ENCODE assay signal across 8 mouse cellular contexts in genomic region chr4:117189382-117189855, GRCm38 (mm10). TPM values are rescaled to one million over a fixed set of nuclear protein-coding genes. Genes with fewer than 3 reads are reported as not detected.
DNase-seq lines count a peak whose midpoint lies in the region; ATAC-seq and TF ChIP-seq lines count a peak whose summit lies in the region.

No protein-coding gene starts in this region.

- H3K36me3 ChIP-seq in E14TG2a.4 (ENCODE audit: insufficient read depth, low read length) = no peaks in the 10 kb centered on the region
- H3K36me3 ChIP-seq in forebrain, embryonic 10.5 days (replicated peaks) = no peaks in the 10 kb centered on the region
- H3K36me3 ChIP-seq in heart, postnatal 0 days (replicated peaks; ENCODE audit: control insufficient read depth, insufficient read depth, low read length) = no peaks in the 10 kb centered on the region
- H3K36me3 ChIP-seq in liver, embryonic 16.5 days (ENCODE audit: control insufficient read depth, insufficient read depth) = no peaks in the 10 kb centered on the region
- H3K36me3 ChIP-seq in neural tube, embryonic 12.5 days = no peaks in the 10 kb centered on the region
- no peaks in the 10 kb centered on the region for H3K36me3 ChIP-seq in stomach, postnatal 0 days (ENCODE audit: control insufficient read depth, insufficient read depth, low read length)

- WGBS in forebrain, embryonic 10.5 days = 4% methylated on average over 16 of the region's 16 CpGs
- WGBS in heart, postnatal 0 days = under 1% methylated on average over 16 of the region's 16 CpGs
- under 1% methylated on average over 16 of the region's 16 CpGs for WGBS in liver, embryonic 16.5 days (ENCODE audit: insufficient replicate concordance)
- 2% methylated on average over 16 of the region's 16 CpGs for WGBS in neural tube, embryonic 12.5 days
- WGBS in stomach, postnatal 0 days = under 1% methylated on average over 16 of the region's 16 CpGs

- no peak for TF ChIP-seq EP300 in heart, postnatal 0 days (IDR thresholded peaks at IDR 0.05; ENCODE audit: low read depth)
- peak; percentile 79 for TF ChIP-seq EP300 in stomach, postnatal 0 days (optimal IDR thresholded peaks at IDR 0.05)

- H3K9ac ChIP-seq in heart, postnatal 0 days (replicated peaks; ENCODE audit: low read depth, low read length) = peak overlapping the region; percentile 71
- H3K9ac ChIP-seq in liver, embryonic 16.5 days (ENCODE audit: low read depth, low read length) = peak overlapping the region; percentile 72
- peak overlapping the region; percentile 36; the same call in 1 of the 2 replicates for H3K9ac ChIP-seq in neural tube, embryonic 12.5 days
- peak overlapping the region; percentile 70 for H3K9ac ChIP-seq in stomach, postnatal 0 days (ENCODE audit: low read length)

- 0 out of 2 replicates have a peak overlapping the region, but pooled peaks have one; percentile 29 for H3K4me3 ChIP-seq in E14TG2a.4 (replicated peaks; ENCODE audit: low read length)
- H3K4me3 ChIP-seq in forebrain, embryonic 10.5 days = peak overlapping the region; percentile 46
- H3K4me3 ChIP-seq in heart, postnatal 0 days (ENCODE audit: low read depth, low read length) = peak overlapping the region; percentile 53
- H3K4me3 ChIP-seq in liver, embryonic 16.5 days (ENCODE audit: low read depth, low read length) = peak overlapping the region; percentile 45
- H3K4me3 ChIP-seq in neural tube, embryonic 12.5 days = no peak overlapping the region
- peak overlapping the region; percentile 39 for H3K4me3 ChIP-seq in stomach, postnatal 0 days (ENCODE audit: low read depth, low read length)

- H3K4me1 ChIP-seq in E14TG2a.4 (replicated peaks; ENCODE audit: low read depth, low read length) = peaks cover 4% of the 10 kb centered on the region; the same call in 1 of the 2 replicates
- H3K4me1 ChIP-seq in forebrain, embryonic 10.5 days = peaks cover 12% of the 10 kb centered on the region
- H3K4me1 ChIP-seq in heart, postnatal 0 days (ENCODE audit: control insufficient read depth, insufficient read depth) = 0 out of 2 replicates have a peak, but pooled peaks cover 3% of the 10 kb centered on the region
- H3K4me1 ChIP-seq in liver, embryonic 16.5 days (ENCODE audit: control insufficient read depth, low read depth, low read length) = peaks cover 5% of the 10 kb centered on the region
- H3K4me1 ChIP-seq in neural tube, embryonic 12.5 days = no peaks in the 10 kb centered on the region
- H3K4me1 ChIP-seq in stomach, postnatal 0 days (replicated peaks; ENCODE audit: control insufficient read depth, insufficient read depth) = no peaks in the 10 kb centered on the region

- peaks cover 34% of the 10 kb centered on the region for H3K9me3 ChIP-seq in E14TG2a.4 (ENCODE audit: low read length)
- peaks cover 5% of the 10 kb centered on the region; the same call in 1 of the 2 replicates for H3K9me3 ChIP-seq in forebrain, embryonic 10.5 days
- H3K9me3 ChIP-seq in heart, postnatal 0 days (replicated peaks; ENCODE audit: control insufficient read depth, low read length) = no peaks in the 10 kb centered on the region
- H3K9me3 ChIP-seq in liver, embryonic 16.5 days (replicated peaks; ENCODE audit: control insufficient read depth, low read length) = no peaks in the 10 kb centered on the region
- no peaks in the 10 kb centered on the region for H3K9me3 ChIP-seq in neural tube, embryonic 12.5 days
- no peaks in the 10 kb centered on the region for H3K9me3 ChIP-seq in stomach, postnatal 0 days (ENCODE audit: control insufficient read depth, low read length)

- ATAC-seq in heart, postnatal 0 days (ENCODE audit: insufficient read depth, low read depth) = peak; percentile 69
- peak; percentile 66 for ATAC-seq in liver, embryonic 16.5 days (ENCODE audit: low read depth)
- ATAC-seq in neural tube, embryonic 12.5 days (ENCODE audit: low FRiP score, low read depth) = peak; percentile 67
- ATAC-seq in stomach, postnatal 0 days (ENCODE audit: low FRiP score, low TSS enrichment) = peak; percentile 80

- no peaks in the 10 kb centered on the region for H3K27me3 ChIP-seq in E14TG2a.4 (ENCODE audit: insufficient read depth, low read length)
- H3K27me3 ChIP-seq in forebrain, embryonic 10.5 days (ENCODE audit: poor library complexity, severe bottlenecking) = no peaks in the 10 kb centered on the region
- no peaks in the 10 kb centered on the region for H3K27me3 ChIP-seq in heart, postnatal 0 days (ENCODE audit: control insufficient read depth, insufficient read depth, low read length)
- H3K27me3 ChIP-seq in liver, embryonic 16.5 days (ENCODE audit: control insufficient read depth, insufficient read depth, low read depth, low read length) = no peaks in the 10 kb centered on the region
- no peaks in the 10 kb centered on the region for H3K27me3 ChIP-seq in neural tube, embryonic 12.5 days (replicated peaks)
- H3K27me3 ChIP-seq in stomach, postnatal 0 days (ENCODE audit: control insufficient read depth, insufficient read depth, low read length) = no peaks in the 10 kb centered on the region

- peak overlapping the region; percentile 60 for H3K4me2 ChIP-seq in heart, postnatal 0 days (ENCODE audit: low read depth, low read length)
- peak overlapping the region; percentile 65 for H3K4me2 ChIP-seq in liver, embryonic 16.5 days (ENCODE audit: low read depth, low read length)
- H3K4me2 ChIP-seq in neural tube, embryonic 12.5 days (replicated peaks) = peak overlapping the region; percentile 46
- H3K4me2 ChIP-seq in stomach, postnatal 0 days (replicated peaks; ENCODE audit: low read depth) = peak overlapping the region; percentile 57

- peak; percentile 88 for TF ChIP-seq CTCF in E14TG2a.4 (conservative IDR thresholded peaks at IDR 0.05; ENCODE audit: low read length)
- peak; percentile 74 for TF ChIP-seq CTCF in heart, postnatal 0 days (IDR thresholded peaks at IDR 0.05; ENCODE audit: low read depth)
- TF ChIP-seq CTCF in stomach, postnatal 0 days (IDR thresholded peaks at IDR 0.05; ENCODE audit: low read depth) = peak; percentile 88

- DNase-seq in c-Kit-positive CD71-negative TER-119-negative erythroid progenitor cells, embryonic 14.5 days (ENCODE audit: low read depth) = peak; percentile 89
- DNase-seq in forebrain, embryonic 10.5 days (ENCODE audit: extremely low spot score, low spot score) = peak; percentile 78
- peak; percentile 89 for DNase-seq in heart, postnatal 0 days (ENCODE audit: low spot score)
- peak; percentile 93 to 95 for DNase-seq in kidney, postnatal 4 days
- DNase-seq in stomach, postnatal 0 days (ENCODE audit: low spot score) = peak; percentile 85

- H3K27ac ChIP-seq in forebrain, embryonic 10.5 days = peak overlapping the region; percentile 93
- peak overlapping the region; percentile 86 for H3K27ac ChIP-seq in heart, postnatal 0 days (ENCODE audit: low read depth)
- peak overlapping the region; percentile 39 for H3K27ac ChIP-seq in liver, embryonic 16.5 days (ENCODE audit: low read length)
- H3K27ac ChIP-seq in neural tube, embryonic 12.5 days = no peak overlapping the region
- H3K27ac ChIP-seq in stomach, postnatal 0 days (replicated peaks) = peak overlapping the region; percentile 82

RNA-seq across cellular contexts. Expression of gene Kif2c, which starts 7.0 kb away (rescaled TPM):
- polyA plus RNA-seq in forebrain, embryonic 10.5 days (2016; fragmentation: Nextera tagmentation; extraction: Ambion mirVana) = 117 and 119 TPM in 2 replicates
- total RNA-seq in heart, postnatal 0 days (2014; rRNA removed; ENCODE audit: low replicate concordance) = 8.2 and 23.3 TPM in 2 replicates
- polyA plus RNA-seq in heart, postnatal 0 days (2015; fragmentation: Nextera tagmentation; extraction: Ambion mirVana) = 8.9 and 10.3 TPM in 2 replicates
- polyA plus RNA-seq in liver, embryonic 16.5 days (2015; fragmentation: Nextera tagmentation; extraction: Ambion mirVana) = 26.8 and 28.9 TPM in 2 replicates
- 54.6 and 57.6 TPM in 2 replicates for polyA plus RNA-seq in neural tube, embryonic 12.5 days (2016; fragmentation: Nextera tagmentation; extraction: Ambion mirVana)
- polyA plus RNA-seq in stomach, postnatal 0 days (2015; fragmentation: Nextera tagmentation; extraction: Ambion mirVana) = 7.9 and 11.5 TPM in 2 replicates

RNA-seq across cellular contexts. Expression of gene Rps8, which starts 33.4 kb away (rescaled TPM):
- 878 and 901 TPM in 2 replicates for polyA plus RNA-seq in forebrain, embryonic 10.5 days (2016; fragmentation: Nextera tagmentation; extraction: Ambion mirVana)
- 638 and 752 TPM in 2 replicates for total RNA-seq in heart, postnatal 0 days (2014; rRNA removed; ENCODE audit: low replicate concordance)
- polyA plus RNA-seq in heart, postnatal 0 days (2015; fragmentation: Nextera tagmentation; extraction: Ambion mirVana) = 456 and 475 TPM in 2 replicates
- 514 and 522 TPM in 2 replicates for polyA plus RNA-seq in liver, embryonic 16.5 days (2015; fragmentation: Nextera tagmentation; extraction: Ambion mirVana)
- polyA plus RNA-seq in neural tube, embryonic 12.5 days (2016; fragmentation: Nextera tagmentation; extraction: Ambion mirVana) = 554 and 578 TPM in 2 replicates
- 752 and 809 TPM in 2 replicates for polyA plus RNA-seq in stomach, postnatal 0 days (2015; fragmentation: Nextera tagmentation; extraction: Ambion mirVana)

RNA-seq across cellular contexts. Expression of gene Plk3, which starts 55.7 kb away (rescaled TPM):
- polyA plus RNA-seq in forebrain, embryonic 10.5 days (2016; fragmentation: Nextera tagmentation; extraction: Ambion mirVana) = 12.8 and 14.0 TPM in 2 replicates
- 1.6 and 4.0 TPM in 2 replicates for total RNA-seq in heart, postnatal 0 days (2014; rRNA removed; ENCODE audit: low replicate concordance)
- 1.6 and 1.9 TPM in 2 replicates for polyA plus RNA-seq in heart, postnatal 0 days (2015; fragmentation: Nextera tagmentation; extraction: Ambion mirVana)
- 2.2 TPM in 2 replicates for polyA plus RNA-seq in liver, embryonic 16.5 days (2015; fragmentation: Nextera tagmentation; extraction: Ambion mirVana)
- 39.3 and 41.4 TPM in 2 replicates for polyA plus RNA-seq in neural tube, embryonic 12.5 days (2016; fragmentation: Nextera tagmentation; extraction: Ambion mirVana)
- polyA plus RNA-seq in stomach, postnatal 0 days (2015; fragmentation: Nextera tagmentation; extraction: Ambion mirVana) = 18.1 and 18.7 TPM in 2 replicates
